Mouse (Mus musculus): ENCODE data around the gene Megf11. TPM values are rescaled to one million over a fixed set of nuclear protein-coding genes. Genes with fewer than 3 reads are reported as not detected.

Gene Megf11
- polyA plus RNA-seq, 1 experiment from 2014 or later = 0.97 TPM

- no peak overlapping the region for H3K9ac ChIP-seq (replicated peaks)
- peaks cover 9% of the 10 kb centered on the region for H3K36me3 ChIP-seq
- H3K27ac ChIP-seq = no peak overlapping the region
- H3K4me3 ChIP-seq (replicated peaks) = no peak overlapping the region
- no peak overlapping the region for H3K4me2 ChIP-seq
- WGBS = 8% methylated on average over 7 of the region's 7 CpGs
- no peaks in the 10 kb centered on the region for H3K9me3 ChIP-seq
- H3K4me1 ChIP-seq (replicated peaks) = peaks cover 17% of the 10 kb centered on the region; the same call in 1 of the 2 replicates
- ATAC-seq (ENCODE audit: insufficient number of reproducible peaks, insufficient read depth, low FRiP score, low TSS enrichment, low read depth) = peak; percentile 66; the same call in 1 of the 2 replicates
- H3K27me3 ChIP-seq = peaks cover 11% of the 10 kb centered on the region; the same call in 1 of the 2 replicates
Measured at GRCm38 (mm10) chr9:64691176-64691575, 305.8 kb downstream of the Megf11 start.

DNA sequence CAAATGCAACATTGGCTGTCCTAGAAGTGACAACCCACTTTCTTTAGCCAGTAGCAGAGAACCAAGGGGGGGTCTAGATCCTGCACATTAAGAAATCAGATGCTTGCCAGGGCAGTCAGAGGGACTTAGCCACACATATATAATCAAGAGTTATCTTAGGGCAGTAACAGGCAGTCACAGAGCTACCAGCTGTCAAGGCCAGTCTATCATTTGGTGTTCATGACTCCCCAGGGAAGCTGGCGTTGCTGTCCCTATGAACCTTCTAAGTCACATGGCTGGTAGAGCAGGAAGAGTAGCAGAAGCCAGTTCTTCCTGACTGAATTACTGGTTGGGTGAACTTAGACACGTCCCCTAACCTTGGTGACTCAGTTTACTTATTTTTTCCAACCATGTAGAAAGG lies 307.7 kb downstream of the Megf11 start:
- Histone ChIP-seq H3K4me1 (replicated peaks) (peaks cover 7% of the 10 kb centered on the region; the same call in 1 of the 2 replicates), H3K9ac (replicated peaks) (no peak overlapping the region), H3K4me3 (replicated peaks) (no peak overlapping the region), H3K27me3 (0 out of 2 replicates have a peak, but pooled peaks cover 11% of the 10 kb centered on the region), H3K27ac (no peak overlapping the region), H3K36me3 (peaks cover 17% of the 10 kb centered on the region), H3K4me2 (no peak overlapping the region), H3K9me3 (no peaks in the 10 kb centered on the region)
- WGBS = 77% methylated on average over 2 of the region's 2 CpGs
- no peak for ATAC-seq (ENCODE audit: insufficient number of reproducible peaks, insufficient read depth, low FRiP score, low TSS enrichment, low read depth)

GRCm38 (mm10) chr9:64695266-64695665 lies 309.8 kb downstream of the Megf11 start:
- 82% methylated on average over 1 of the region's 1 CpGs for WGBS
- H3K27me3 ChIP-seq = 0 out of 2 replicates have a peak, but pooled peaks cover 5% of the 10 kb centered on the region

GRCm38 (mm10) chr9:64696404-64696803 lies 311.0 kb downstream of the Megf11 start:
- H3K27me3 ChIP-seq = no peaks in the 10 kb centered on the region
- no peaks in the 10 kb centered on the region for H3K9me3 ChIP-seq
- H3K27ac ChIP-seq = no peak overlapping the region
- H3K9ac ChIP-seq (replicated peaks) = no peak overlapping the region
- no peak for ATAC-seq (ENCODE audit: insufficient number of reproducible peaks, insufficient read depth, low FRiP score, low TSS enrichment, low read depth)
- peaks cover 21% of the 10 kb centered on the region for H3K36me3 ChIP-seq
- no peak overlapping the region for H3K4me2 ChIP-seq
- no peak overlapping the region for H3K4me3 ChIP-seq (replicated peaks)
- 87% methylated on average over 4 of the region's 4 CpGs for WGBS
- no peaks in the 10 kb centered on the region for H3K4me1 ChIP-seq (replicated peaks)

More at GRCm38 (mm10) chr9:64695266-64695665, 309.8 kb downstream of the Megf11 start:
- H3K4me3 ChIP-seq (replicated peaks) = no peak overlapping the region
- H3K9me3 ChIP-seq = no peaks in the 10 kb centered on the region
- ATAC-seq (ENCODE audit: insufficient number of reproducible peaks, insufficient read depth, low FRiP score, low TSS enrichment, low read depth) = no peak
- no peak overlapping the region for H3K9ac ChIP-seq (replicated peaks)
- peaks cover 6% of the 10 kb centered on the region; the same call in 1 of the 2 replicates for H3K4me1 ChIP-seq (replicated peaks)
- H3K36me3 ChIP-seq = peaks cover 21% of the 10 kb centered on the region
- H3K4me2 ChIP-seq = no peak overlapping the region
- no peak overlapping the region for H3K27ac ChIP-seq

DNA sequence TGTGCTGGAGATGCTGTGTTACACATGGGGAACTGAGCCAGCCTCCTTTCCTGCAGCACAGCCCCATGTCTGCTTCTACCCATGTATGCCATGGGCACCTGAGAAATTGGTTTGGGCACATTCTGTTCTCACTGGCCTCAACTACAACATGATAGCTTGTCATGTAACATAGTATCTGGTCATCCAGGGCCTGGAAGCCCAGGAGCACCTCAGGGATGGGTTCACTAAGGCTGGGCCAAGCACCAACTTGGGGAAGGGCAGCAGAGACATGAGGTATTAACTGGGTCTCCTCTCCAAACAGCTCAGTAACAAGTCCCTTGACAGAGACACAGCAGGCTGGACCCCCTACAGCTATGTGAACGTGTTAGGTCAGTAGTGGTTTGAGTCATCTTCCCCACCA lies 311.6 kb downstream of the Megf11 start:
- no peak for ATAC-seq (ENCODE audit: insufficient number of reproducible peaks, insufficient read depth, low FRiP score, low TSS enrichment, low read depth)
- 70% methylated on average over 1 of the region's 1 CpGs for WGBS

GRCm38 (mm10) chr9:64697677-64698076 lies 312.3 kb downstream of the Megf11 start:
- H3K4me2 ChIP-seq = no peak overlapping the region
- 82% methylated on average over 5 of the region's 5 CpGs for WGBS

More for the DNA sequence above, 311.6 kb downstream of the Megf11 start:
- Histone ChIP-seq H3K9me3 (no peaks in the 10 kb centered on the region), H3K9ac (replicated peaks) (no peak overlapping the region), H3K4me2 (no peak overlapping the region), H3K36me3 (peaks cover 21% of the 10 kb centered on the region), H3K4me1 (replicated peaks) (peaks cover 5% of the 10 kb centered on the region; the same call in 1 of the 2 replicates), H3K27me3 (no peaks in the 10 kb centered on the region), H3K4me3 (replicated peaks) (no peak overlapping the region), H3K27ac (no peak overlapping the region)

GRCm38 (mm10) chr9:64698586-64698985 lies 313.2 kb downstream of the Megf11 start:
- peaks cover 10% of the 10 kb centered on the region; the same call in 1 of the 2 replicates for H3K4me1 ChIP-seq (replicated peaks)
- H3K27ac ChIP-seq = no peak overlapping the region
- ATAC-seq (ENCODE audit: insufficient number of reproducible peaks, insufficient read depth, low FRiP score, low TSS enrichment, low read depth) = no peak
- H3K4me2 ChIP-seq = no peak overlapping the region
- WGBS = 89% methylated on average over 1 of the region's 1 CpGs
- H3K36me3 ChIP-seq = peaks cover 20% of the 10 kb centered on the region
- no peaks in the 10 kb centered on the region for H3K27me3 ChIP-seq
- H3K9ac ChIP-seq (replicated peaks) = no peak overlapping the region
- no peaks in the 10 kb centered on the region for H3K9me3 ChIP-seq
- H3K4me3 ChIP-seq (replicated peaks) = no peak overlapping the region

More at GRCm38 (mm10) chr9:64697677-64698076, 312.3 kb downstream of the Megf11 start:
- Histone ChIP-seq H3K27me3 (no peaks in the 10 kb centered on the region), H3K9me3 (no peaks in the 10 kb centered on the region), H3K4me3 (replicated peaks) (no peak overlapping the region), H3K4me1 (replicated peaks) (peaks cover 10% of the 10 kb centered on the region; the same call in 1 of the 2 replicates), H3K9ac (replicated peaks) (no peak overlapping the region), H3K27ac (no peak overlapping the region), H3K36me3 (peaks cover 21% of the 10 kb centered on the region)
- ATAC-seq (ENCODE audit: insufficient number of reproducible peaks, insufficient read depth, low FRiP score, low TSS enrichment, low read depth) = no peak

DNA sequence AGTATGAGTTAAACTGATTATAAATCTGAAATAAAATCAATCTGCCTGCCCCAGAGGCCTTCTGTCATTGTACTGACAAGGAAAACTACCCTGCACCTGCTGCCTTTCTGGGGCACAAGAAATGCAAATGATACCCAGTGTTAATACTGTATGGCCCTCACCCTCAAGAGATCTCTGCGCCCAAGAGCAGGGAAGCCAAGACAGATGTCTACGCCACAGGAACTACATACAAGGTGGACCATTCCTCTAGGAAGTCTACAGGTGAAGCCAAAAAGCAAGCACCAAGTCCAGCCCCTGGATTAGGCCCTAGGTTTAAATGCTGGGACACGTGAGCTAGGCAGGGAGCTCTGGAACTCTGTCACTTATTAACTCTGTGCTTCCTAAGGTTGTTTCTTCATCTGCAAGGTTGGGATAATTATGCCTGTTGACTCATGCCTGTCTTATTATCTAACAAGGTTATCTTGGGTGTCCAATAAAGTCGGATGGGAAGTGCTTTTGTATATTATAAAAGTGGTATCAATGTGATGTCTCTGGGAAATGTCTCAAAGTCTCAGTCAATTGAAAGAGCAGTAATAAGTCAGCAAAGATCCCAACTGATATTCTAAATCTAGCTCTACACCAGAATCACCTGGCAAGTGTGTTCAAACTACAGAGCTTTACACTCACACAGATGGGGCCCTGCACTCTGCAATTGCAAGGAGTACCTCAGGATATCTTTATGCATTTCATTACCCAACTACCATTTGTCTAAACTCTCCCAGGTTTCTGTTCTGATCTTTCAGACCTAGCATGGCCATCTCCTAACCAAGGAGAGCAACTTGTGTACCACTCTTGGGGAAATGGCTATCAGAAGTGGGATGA lies 315.3 kb downstream of the Megf11 start:
- WGBS = 91% methylated on average over 4 of the region's 4 CpGs
- no peak for ATAC-seq (ENCODE audit: insufficient number of reproducible peaks, insufficient read depth, low FRiP score, low TSS enrichment, low read depth)
- Histone ChIP-seq H3K27me3 (no peaks in the 10 kb centered on the region), H3K36me3 (peaks cover 22% of the 10 kb centered on the region; the same call in 1 of the 2 replicates), H3K4me2 (no peak overlapping the region), H3K9ac (replicated peaks) (no peak overlapping the region), H3K4me3 (replicated peaks) (no peak overlapping the region), H3K27ac (no peak overlapping the region), H3K9me3 (no peaks in the 10 kb centered on the region), H3K4me1 (replicated peaks) (peaks cover 10% of the 10 kb centered on the region; the same call in 1 of the 2 replicates)

DNA sequence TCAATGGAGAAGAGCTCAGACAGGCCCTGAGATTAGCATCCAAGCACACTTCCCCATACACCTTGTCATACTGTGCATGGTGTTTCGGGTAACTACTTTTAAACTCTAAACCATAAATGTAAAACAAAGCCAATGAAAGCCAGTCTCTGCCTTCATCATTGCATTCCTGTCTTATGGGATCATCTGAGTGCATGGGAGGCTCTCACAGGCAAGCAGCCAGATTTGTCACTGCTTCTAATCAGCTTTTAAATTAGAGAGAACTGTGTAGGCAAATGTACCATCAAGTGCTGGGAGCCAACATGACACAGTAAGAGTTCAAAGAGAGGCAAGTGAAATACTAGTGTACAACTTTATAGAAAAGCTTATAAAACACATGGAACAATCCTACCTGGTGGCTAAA lies 316.2 kb downstream of the Megf11 start:
- H3K36me3 ChIP-seq = peaks cover 22% of the 10 kb centered on the region; the same call in 1 of the 2 replicates
- H3K27ac ChIP-seq = no peak overlapping the region
- no peak for ATAC-seq (ENCODE audit: insufficient number of reproducible peaks, insufficient read depth, low FRiP score, low TSS enrichment, low read depth)
- H3K9me3 ChIP-seq = no peaks in the 10 kb centered on the region
- H3K27me3 ChIP-seq = no peaks in the 10 kb centered on the region
- no peak overlapping the region for H3K9ac ChIP-seq (replicated peaks)
- peaks cover 10% of the 10 kb centered on the region; the same call in 1 of the 2 replicates for H3K4me1 ChIP-seq (replicated peaks)
- 57% methylated on average over 1 of the region's 1 CpGs for WGBS
- no peak overlapping the region for H3K4me2 ChIP-seq
- no peak overlapping the region for H3K4me3 ChIP-seq (replicated peaks)

DNA sequence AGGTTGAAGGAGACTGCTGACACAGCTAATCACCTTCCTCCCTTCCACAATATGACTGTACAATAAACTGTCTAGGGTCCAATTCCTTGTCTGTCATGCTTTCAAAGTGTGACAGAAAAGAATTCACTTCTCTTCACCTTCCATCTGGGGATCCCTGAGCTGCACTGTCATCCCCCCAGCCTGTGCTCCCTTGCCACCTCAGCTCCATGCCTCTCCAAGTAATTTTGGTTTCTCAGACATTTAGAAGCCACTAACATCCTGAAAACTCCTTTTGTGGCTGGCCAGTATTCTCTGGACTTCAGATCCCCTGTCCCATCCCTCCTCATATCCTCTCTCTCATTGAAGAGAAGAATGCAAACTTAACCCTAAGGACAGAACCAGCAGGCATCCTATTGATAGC lies 317.0 kb downstream of the Megf11 start:
- no peaks in the 10 kb centered on the region for H3K27me3 ChIP-seq
- H3K4me2 ChIP-seq = no peak overlapping the region
- no peaks in the 10 kb centered on the region for H3K9me3 ChIP-seq
- H3K4me3 ChIP-seq (replicated peaks) = no peak overlapping the region
- no peak for ATAC-seq (ENCODE audit: insufficient number of reproducible peaks, insufficient read depth, low FRiP score, low TSS enrichment, low read depth)
- H3K27ac ChIP-seq = no peak overlapping the region
- H3K9ac ChIP-seq (replicated peaks) = no peak overlapping the region
- peaks cover 21% of the 10 kb centered on the region; the same call in 1 of the 2 replicates for H3K36me3 ChIP-seq
- peaks cover 10% of the 10 kb centered on the region; the same call in 1 of the 2 replicates for H3K4me1 ChIP-seq (replicated peaks)

- ATAC-seq (ENCODE audit: insufficient number of reproducible peaks, insufficient read depth, low FRiP score, low TSS enrichment, low read depth) = no peak
- 83% methylated on average over 2 of the region's 2 CpGs for WGBS
- no peak overlapping the region for H3K4me3 ChIP-seq (replicated peaks)
- no peak overlapping the region for H3K4me2 ChIP-seq
- no peak overlapping the region for H3K9ac ChIP-seq (replicated peaks)
- no peaks in the 10 kb centered on the region for H3K9me3 ChIP-seq
- no peaks in the 10 kb centered on the region for H3K27me3 ChIP-seq
- H3K36me3 ChIP-seq = peaks cover 25% of the 10 kb centered on the region; the same call in 1 of the 2 replicates
- peaks cover 10% of the 10 kb centered on the region; the same call in 1 of the 2 replicates for H3K4me1 ChIP-seq (replicated peaks)
- H3K27ac ChIP-seq = no peak overlapping the region
Measured at GRCm38 (mm10) chr9:64702937-64703336, 317.5 kb downstream of the Megf11 start.

Measured in limb, embryonic 12.5 days (tissue).